Mouse (Mus musculus) spleen, adult 2 months (tissue): ENCODE data around the gene Mdc1.

Experiments used
- CTCF ChIP-seq: fragments of 200-500 bp; IDR thresholded peaks from 2 replicates; pipeline ENCODE4 v1.5.1; 2011; ENCODE audit warnings: mild to moderate bottlenecking, inconsistent platforms; ENCODE audit not compliant: insufficient read depth, insufficient read length, insufficient replicate concordance; ENCODE audit errors: extremely low read depth
- POLR2A ChIP-seq: fragments of 200-500 bp; IDR thresholded peaks from 2 replicates; pipeline ENCODE4 v1.6.1; 2011; ENCODE audit warnings: low read depth, low read length, inconsistent platforms

DNA sequence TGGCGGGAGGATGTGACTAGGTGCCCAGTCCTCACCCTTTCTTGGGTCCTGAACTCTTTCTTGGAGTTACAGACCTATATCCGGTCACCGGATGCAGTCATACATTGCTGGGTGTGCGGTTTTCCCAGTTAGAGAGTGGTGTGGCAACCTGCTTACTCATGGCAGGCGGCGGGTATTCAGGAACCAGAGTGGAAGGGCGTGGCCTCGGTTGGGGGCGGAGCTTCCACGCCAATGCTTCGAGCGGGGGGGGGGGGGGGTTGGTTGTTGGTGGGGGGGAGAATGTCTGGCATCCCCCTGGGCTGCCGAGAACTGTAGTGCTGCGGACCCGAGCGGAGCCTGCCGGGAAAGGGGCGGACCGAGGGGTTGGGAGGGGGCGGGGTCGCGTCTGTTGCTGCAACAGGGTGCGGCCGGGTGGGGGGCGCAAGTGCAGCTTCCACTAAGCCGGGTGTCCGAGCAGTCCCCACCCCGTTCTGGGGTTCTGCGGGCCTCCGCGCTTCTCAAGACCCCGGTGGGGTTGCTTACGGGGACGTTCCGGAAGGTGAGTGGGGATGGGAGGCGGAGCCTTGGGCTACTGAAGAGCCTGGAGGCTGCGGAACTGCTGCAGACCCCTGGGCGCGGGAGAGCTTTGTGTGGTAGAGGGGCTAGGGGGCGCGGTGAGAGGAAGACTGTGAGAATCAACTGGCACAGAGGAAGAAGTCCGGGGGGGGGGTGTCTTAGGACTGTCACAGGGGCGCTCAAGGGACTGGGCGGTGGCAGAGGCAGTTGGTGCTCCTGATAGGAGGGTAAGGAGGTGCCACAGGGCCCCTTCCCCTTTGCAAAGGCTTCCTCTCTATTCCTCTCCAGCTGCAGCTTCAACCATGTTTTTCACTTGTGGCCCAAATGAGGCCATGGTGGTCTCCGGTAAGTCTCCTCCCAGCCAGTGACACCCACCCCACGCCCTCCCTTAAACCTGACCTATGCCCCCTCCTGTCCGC, 18.1 kb upstream of the Mdc1 start, which contains the start of gene Flot1:
- TF ChIP-seq CTCF (no peak), POLR2A (no peak)
